Mouse (Mus musculus): Measurements from ENCODE around the gene Dtd2. TPM values are rescaled to one million over a fixed set of nuclear protein-coding genes. Genes with fewer than 3 reads are reported as not detected.
A peak's percentile ranks its signal among the peaks of the same experiment; 100 is the strongest.

Dtd2 gene
- total and polyA plus RNA-seq, 2 experiments from 2014 or later = 17.9 to 23.1 TPM

GRCm38 (mm10) chr12:51945331-51945730 lies 61.0 kb downstream of the Dtd2 start:
- H3K9ac ChIP-seq = no peak overlapping the region
- WGBS = 25% methylated on average over 9 of the region's 9 CpGs
- no peak for TF ChIP-seq CTCF (IDR thresholded peaks at IDR 0.05; ENCODE audit: low read depth)
- H3K9me3 ChIP-seq (ENCODE audit: low read length) = no peaks in the 10 kb centered on the region
- DNase-seq = no peak
- ATAC-seq = 0 out of 2 replicates have a peak, but pooled peaks have one; percentile 32
- no peak overlapping the region for H3K4me2 ChIP-seq (ENCODE audit: low read depth)
- H3K36me3 ChIP-seq (ENCODE audit: insufficient read depth) = peaks cover 26% of the 10 kb centered on the region
- H3K27ac ChIP-seq (ENCODE audit: low read depth, low read length) = no peak overlapping the region
- H3K4me3 ChIP-seq (ENCODE audit: low read depth, low read length) = no peak overlapping the region
- H3K4me1 ChIP-seq (ENCODE audit: insufficient read depth) = no peaks in the 10 kb centered on the region
- no peaks in the 10 kb centered on the region for H3K27me3 ChIP-seq (ENCODE audit: insufficient read depth, low read length)

GRCm38 (mm10) chr12:51939848-51940247 lies 66.5 kb downstream of the Dtd2 start:
- ATAC-seq (no peak), DNase-seq (no peak)
- TF ChIP-seq CTCF (IDR thresholded peaks at IDR 0.05; ENCODE audit: low read depth) = no peak
- Histone ChIP-seq H3K27ac (ENCODE audit: low read depth, low read length) (no peak overlapping the region), H3K9me3 (ENCODE audit: low read length) (no peaks in the 10 kb centered on the region), H3K27me3 (ENCODE audit: insufficient read depth, low read length) (no peaks in the 10 kb centered on the region), H3K9ac (no peak overlapping the region), H3K36me3 (ENCODE audit: insufficient read depth) (peaks cover 4% of the 10 kb centered on the region; the same call in 1 of the 2 replicates), H3K4me2 (ENCODE audit: low read depth) (no peak overlapping the region), H3K4me3 (ENCODE audit: low read depth, low read length) (no peak overlapping the region), H3K4me1 (ENCODE audit: insufficient read depth) (no peaks in the 10 kb centered on the region)
- WGBS = 82% methylated on average over 4 of the region's 4 CpGs

Other genes with a start within 250 kb of the Dtd2 start
- gene Hectd1, start 177.0 kb downstream of the Dtd2 start, total RNA-seq (2014; rRNA removed) = 70.5 and 93.6 TPM in 2 replicates
- 18.2 and 27.6 TPM in 2 replicates for gene Hectd1, start 177.0 kb downstream of the Dtd2 start, polyA plus RNA-seq (2015; fragmentation: Nextera tagmentation; extraction: Ambion mirVana)
- 14.5 and 15.0 TPM in 2 replicates for gene Heatr5a, start 35.2 kb downstream of the Dtd2 start, total RNA-seq (2014; rRNA removed)
- gene Heatr5a, start 35.2 kb downstream of the Dtd2 start, polyA plus RNA-seq (2015; fragmentation: Nextera tagmentation; extraction: Ambion mirVana) = 1.3 and 2.0 TPM in 2 replicates
- not detected in 2 replicates for gene Gpr33, start 21.6 kb upstream of the Dtd2 start, total RNA-seq (2014; rRNA removed)
- not detected in 2 replicates for gene Gpr33, start 21.6 kb upstream of the Dtd2 start, polyA plus RNA-seq (2015; fragmentation: Nextera tagmentation; extraction: Ambion mirVana)
- 4.9 and 5.9 TPM in 2 replicates for gene Nubpl, start 91.2 kb upstream of the Dtd2 start, total RNA-seq (2014; rRNA removed)
- gene Nubpl, start 91.2 kb upstream of the Dtd2 start, polyA plus RNA-seq (2015; fragmentation: Nextera tagmentation; extraction: Ambion mirVana) = 5.3 and 7.6 TPM in 2 replicates